Mouse (Mus musculus) spleen, postnatal 10 days (tissue): ENCODE measurements around the gene Evx2.

Source experiments
- DNase-seq, 2 experiments: peaks; one replicate each; pipeline ENCODE4 v3.0.0; 2021 to 2022; ENCODE audit warnings: low spot score in 2 of 2

The Evx2 gene

DNA sequence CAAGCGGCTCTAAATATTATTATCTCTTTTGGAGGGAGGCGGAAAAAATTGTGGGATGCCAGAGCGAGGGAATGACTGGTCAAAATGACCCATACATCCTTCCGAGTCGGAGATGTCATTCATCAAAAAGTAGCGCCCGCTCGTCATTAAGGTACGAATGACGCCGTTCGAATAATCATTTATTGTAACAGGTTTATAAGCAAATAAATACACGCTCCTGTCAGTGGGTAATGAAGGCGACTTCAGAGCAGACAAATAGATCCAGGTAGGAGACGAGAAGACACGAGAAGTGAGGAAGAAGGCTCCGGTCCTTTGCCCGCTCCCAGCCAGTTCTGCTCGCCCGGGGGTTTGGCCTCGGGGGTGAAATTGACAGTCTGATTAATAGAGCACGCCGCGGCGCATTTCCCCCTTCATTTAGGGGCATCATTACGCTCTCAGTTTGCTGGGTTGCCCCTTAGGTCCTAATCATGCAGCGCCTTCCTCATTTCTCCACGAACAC, at the start of gene Evx2:
Evx2 (minus strand) TSS at position 51 of the 499 bp plus-strand sequence.
- no peak for DNase-seq

DNA sequence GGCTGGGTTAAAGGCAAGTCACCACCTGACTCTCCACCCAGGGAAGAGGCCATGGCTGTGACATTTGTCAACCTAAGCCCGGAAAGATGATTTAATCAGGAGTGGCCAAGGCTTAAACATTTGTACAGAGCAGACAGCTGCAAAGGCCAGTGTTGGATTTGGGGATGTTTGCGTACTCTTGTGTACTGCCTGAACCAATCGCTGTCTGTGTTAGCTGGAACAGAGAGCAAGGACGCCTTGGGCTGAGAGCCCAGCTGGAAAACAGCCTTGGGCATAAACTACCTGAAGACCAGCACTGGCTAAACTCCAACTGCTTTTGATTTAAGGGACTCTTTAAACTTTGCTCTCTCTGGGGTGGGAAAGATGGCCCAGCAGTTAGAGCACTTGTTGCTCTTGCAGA, 49.3 kb upstream of the Evx2 start:
- DNase-seq: no peak

DNA sequence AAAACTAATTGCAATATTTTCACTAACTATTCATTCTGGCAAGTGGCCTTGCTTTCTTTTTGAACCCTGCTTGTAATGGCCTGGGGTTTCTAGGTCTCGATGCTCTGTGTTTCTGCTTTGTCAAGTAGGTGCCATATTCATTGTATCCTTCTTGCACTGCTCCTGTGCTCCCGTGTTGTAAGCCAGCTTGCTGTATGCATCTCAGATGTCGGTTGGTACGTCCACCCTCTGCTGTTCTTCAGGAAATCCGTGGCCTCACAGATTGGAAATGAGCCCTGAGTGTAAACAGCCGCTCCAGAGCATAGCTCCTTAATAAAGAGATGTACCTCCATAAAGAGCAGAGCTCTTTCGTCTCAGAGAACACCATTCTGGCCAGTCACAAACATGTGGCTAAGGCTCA, 48.2 kb upstream of the Evx2 start:
- DNase-seq: no peak

DNA sequence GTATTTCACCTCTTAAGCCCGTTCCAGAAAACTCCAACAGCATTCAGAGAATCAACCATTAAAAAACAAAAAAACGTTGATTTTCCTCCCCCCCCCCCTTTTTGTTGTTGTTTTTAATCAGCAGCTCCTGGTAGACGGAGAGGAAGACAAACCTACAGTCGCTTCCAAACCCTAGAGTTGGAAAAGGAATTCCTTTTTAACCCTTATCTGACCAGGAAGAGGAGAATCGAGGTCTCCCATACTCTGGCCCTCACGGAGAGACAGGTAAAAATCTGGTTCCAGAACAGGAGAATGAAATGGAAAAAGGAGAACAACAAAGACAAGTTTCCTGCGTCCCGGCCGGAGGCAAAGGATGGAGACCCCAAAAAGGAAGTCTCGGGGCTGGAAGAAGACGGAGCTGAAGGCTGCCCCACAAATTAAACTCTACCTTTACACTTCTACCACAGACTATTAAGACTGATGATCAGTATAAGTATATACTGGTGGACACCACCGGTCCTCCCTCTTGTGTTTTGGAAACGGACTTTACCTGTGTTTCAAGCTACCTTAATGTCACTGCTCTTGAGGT, 47.1 kb upstream of the Evx2 start:
- DNase-seq: no peak

DNA sequence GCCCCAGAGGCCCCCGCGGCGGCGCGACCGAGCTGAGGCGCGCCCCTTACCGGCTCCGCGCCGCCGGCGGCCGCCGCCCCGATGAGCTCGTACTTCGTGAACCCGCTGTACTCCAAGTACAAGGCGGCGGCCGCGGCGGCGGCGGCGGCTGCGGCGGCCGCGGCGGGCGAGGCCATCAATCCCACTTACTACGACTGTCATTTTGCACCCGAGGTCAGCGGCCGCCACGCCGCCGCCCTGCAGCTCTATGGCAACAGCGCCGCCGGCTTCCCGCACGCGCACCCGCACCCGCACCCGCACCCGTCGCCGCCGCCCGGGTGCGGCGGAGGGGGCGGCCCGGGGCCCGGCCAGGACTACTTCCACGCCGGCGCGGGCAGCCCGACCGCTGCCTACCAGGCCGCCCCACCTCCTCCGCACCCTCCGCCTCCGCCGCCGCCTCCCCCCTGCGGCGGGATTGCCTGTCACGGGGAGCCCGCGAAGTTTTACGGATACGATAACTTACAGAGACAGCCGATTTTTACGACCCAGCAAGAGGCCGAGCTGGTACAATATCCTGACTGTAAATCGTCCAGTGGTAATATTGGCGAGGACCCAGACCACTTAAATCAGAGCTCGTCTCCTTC, 46.2 kb upstream of the Evx2 start:
- DNase-seq: no peak

DNA sequence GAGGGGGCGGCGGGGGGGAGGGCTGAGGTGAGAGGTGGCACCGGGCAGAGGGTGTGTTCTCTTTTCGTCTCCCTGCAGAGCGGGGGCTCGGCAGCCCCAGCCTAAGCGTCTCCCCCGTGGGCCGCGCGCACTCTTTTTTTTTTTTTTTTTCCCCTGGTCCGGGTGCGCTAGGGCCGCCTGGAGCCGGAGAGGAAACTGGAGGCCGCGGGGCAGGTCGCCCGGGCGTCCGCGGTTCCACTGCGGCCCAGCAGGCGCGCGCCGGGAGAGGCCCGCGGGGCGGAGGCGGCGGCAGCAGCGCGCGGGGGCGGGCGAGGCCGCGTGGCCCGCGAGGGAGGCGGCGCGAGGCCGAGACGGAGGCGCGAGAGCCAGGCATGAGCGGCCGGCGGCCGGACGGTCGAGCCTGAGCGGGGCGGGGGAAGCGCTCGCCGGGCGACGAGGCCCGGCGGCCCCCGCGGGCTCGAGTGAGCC, 45.7 kb upstream of the Evx2 start:
- no peak for DNase-seq

DNA sequence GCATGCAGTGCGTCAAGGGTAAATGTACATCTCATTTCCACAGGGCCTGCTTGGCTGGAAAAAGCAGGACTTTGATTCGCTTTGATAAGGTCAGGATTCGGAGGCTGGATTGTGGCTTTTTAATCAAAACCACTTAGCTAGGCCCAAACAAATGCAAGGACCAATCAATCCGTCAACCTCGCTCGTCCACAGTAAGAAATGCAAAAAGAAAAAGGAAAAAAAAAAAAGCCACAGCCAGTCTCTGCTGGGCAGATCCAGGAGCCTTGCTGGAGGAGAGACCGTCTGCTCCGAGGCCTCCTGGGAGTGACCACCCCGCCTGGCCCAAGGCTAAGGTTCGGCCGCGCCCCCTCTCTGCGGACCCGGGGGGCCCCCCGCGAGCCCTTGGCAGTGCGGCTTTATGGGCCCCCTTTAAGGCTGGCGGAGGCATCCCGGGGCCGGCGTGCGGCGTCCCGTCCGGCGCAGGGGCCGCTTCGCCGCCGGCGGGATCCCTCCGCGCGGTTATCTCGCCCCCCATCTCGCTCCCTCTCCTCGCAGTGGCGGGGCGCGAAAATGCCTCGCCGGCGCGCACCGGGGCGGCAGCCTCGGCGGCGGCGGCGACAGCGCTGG, 45.1 kb upstream of the Evx2 start, which contains the start of gene Hoxd8:
Hoxd8 (plus strand) TSS at position 223 of the 606 bp plus-strand sequence.
- DNase-seq: no peak

DNA sequence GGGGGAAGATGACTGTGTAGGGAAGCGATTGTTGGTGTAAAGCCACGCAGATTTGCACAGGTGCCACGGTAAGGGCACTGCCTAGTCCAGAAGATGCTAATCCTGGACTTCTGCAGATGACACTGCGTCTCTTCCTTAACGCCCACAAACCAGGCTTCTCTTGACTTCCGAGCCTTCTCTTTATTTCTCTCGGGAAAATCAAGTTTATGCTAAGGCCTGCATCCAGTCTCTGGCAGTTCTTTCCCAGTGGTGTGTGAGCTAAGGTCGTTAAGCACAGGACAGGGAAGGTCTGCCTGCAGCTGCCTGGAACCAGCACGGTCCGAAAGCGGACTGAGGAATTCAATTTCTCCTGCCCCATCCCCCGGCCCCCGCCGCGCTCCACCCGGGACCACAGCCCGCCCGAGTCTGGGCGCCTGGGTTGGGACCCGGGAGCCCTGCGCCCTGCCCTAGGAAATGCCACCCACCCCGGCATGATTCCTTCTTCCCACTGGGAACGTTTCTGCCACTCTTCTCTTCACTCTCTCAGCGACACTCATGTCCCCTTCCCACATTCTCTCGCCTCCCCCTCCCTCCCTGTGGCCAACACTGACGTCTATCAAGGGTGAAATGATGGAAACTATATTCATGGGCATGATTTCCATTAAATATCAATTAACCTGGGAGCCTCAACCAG, 44.5 kb upstream of the Evx2 start:
- no peak for DNase-seq

DNA sequence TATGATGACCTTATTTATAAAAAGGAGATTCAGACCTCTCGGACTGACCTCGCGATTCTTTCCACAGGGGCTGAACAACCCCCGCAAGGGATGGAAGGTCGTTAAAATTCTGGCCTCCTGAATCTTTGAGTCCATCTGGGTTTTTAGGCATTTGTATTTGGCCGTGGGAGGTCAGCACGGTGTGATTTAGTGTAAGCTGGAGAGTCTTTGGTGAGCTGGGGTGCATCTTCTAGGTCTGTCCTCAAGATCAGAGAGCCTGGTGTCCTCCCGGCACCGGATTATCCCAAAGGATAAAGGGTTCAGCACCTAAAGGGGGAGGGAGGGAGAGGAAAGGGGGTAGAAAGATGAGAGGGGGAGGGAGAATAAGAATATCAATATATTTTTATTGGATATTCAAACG, 44.0 kb upstream of the Evx2 start:
- no peak for DNase-seq

DNA sequence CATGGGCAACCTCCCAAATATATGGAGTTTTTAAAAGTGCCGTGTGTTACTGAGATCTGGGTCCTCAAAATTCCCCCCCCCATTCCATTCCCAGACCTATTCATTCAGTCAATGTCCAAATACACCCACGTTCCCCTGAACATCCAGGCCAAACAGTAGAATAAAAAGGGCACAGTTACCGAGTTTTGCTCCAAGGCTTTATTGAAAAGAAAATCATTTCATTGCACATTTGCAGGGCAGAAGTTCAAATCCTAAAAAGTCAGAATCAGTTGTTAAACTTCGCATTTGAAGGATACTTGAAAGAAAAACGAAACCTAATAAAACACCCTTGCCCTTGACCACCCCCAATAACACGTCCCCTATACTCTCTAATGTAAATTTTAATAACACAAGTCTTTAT, 43.5 kb upstream of the Evx2 start:
- no peak for DNase-seq

DNA sequence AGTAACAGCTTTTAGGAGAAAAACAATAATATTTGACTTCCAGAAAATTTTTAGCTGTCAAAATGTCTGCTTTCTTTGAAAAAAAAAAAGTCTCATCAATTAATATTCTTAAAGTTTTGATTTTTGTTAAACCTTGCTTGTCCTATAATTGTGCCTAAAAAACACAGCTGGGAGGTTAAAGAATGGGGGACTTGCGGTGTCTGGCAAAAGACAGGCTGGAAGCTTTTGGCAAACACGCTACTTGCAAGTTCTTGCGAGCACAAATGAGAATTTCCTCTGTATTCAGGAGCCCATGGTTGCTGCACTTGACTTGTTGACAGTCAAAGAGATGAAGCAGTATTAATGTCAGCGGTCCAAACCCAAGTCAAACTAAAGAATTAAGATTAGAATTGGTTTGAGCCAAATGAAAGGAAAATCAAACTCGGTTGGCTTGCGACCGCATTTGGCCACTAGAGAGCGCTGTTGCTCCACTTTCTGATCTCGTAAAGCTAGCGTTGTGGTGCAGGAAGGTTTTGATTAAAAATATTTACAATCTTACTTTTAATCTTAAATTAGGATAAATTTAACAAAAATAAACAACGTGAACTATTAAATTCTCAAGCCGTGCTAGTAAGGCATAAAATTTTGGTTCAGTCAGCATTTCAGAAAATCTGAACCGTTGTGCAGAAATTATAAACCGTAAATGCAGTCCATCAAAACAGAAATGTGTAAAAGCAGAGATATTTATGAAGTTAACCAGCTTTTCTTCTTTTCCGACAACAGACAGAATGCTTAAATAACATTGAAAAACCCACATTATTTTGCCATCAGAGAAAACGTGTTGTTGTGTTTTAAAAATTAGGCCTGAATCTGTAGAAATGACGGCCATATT, 42.8 kb upstream of the Evx2 start:
- peak; percentile 44 to 77 for DNase-seq

DNA sequence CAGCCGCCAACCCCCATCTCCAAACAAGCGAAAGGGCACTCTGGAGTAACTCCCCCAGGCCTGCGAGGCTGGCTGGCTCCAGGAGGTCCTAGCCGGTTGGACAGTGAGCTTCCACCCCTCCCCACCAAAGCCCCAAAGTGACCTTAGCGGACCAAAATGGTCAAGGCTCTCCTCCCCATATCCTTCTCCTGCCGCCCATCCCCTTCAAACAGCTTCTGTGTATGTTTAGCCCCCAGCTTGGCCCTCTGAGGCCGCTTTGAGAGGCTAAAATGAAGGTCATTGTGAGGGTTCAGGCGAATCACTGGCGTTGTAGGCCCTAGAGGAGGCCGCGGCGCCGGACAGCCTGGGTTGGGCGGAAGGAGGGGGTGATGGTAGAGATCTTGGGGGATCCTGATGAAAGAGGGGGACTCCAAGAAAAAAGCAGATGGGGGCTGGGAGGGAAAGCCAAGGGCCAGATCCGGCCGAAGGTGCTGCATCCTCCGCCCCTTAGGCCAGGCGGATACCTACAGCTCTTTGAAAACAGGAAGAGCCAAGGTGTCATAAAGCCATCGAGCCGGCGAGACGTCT, 41.3 kb upstream of the Evx2 start:
- DNase-seq: no peak

DNA sequence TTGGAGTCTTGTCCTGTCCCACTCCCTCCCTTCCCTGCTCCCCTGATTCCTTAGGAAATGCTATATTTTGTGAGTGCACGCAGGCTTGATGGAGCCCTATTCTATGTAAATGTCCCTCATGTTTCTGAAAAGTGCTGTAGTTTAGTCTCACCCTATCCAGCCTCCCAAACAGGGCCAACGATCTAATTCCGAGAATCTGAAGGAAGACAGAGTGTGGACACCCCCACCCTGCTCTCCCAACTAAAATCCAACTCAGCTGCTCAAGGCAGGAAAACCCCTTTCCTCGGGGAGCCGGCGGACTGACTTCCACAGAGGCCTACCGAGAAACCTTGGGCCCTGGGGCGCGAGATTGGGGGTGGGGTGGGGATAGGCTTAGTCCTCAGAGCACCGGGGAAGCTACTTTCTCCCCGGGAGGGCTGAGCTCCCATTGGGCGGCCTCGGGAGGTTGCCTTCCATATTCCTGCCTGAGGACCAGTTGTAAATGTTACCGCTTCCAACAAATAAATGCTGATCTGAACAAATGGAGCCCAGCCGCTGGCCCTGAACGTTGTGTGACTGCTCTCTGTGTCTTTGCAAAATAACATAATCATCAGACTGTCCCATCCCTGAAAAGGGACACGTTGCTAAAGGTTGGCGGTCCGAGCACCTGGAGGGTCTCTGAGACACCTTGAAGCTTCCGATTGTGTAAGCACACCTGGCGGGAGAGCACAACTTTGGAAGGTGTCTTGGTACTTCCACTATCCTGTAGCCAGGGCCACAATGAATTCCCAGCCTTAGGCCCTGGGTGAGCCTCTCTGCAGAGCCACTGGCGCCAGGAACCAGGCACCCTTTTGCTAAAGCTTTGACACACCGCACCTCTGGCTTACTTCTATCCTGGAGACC, 40.5 kb upstream of the Evx2 start:
- no peak for DNase-seq

DNA sequence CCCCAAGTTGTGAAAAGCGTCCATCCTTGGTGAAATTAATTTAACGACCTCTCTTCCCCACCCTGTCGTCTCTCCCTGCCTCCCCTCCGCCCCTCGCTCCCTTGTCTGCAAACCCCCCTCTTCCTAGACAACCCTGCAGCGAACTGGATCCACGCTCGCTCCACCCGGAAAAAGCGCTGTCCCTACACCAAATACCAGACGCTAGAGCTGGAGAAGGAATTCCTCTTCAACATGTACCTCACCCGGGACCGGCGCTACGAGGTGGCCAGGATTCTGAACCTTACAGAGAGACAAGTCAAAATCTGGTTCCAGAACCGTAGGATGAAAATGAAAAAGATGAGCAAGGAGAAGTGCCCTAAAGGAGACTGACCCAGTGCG, 39.7 kb upstream of the Evx2 start:
- no peak for DNase-seq

DNA sequence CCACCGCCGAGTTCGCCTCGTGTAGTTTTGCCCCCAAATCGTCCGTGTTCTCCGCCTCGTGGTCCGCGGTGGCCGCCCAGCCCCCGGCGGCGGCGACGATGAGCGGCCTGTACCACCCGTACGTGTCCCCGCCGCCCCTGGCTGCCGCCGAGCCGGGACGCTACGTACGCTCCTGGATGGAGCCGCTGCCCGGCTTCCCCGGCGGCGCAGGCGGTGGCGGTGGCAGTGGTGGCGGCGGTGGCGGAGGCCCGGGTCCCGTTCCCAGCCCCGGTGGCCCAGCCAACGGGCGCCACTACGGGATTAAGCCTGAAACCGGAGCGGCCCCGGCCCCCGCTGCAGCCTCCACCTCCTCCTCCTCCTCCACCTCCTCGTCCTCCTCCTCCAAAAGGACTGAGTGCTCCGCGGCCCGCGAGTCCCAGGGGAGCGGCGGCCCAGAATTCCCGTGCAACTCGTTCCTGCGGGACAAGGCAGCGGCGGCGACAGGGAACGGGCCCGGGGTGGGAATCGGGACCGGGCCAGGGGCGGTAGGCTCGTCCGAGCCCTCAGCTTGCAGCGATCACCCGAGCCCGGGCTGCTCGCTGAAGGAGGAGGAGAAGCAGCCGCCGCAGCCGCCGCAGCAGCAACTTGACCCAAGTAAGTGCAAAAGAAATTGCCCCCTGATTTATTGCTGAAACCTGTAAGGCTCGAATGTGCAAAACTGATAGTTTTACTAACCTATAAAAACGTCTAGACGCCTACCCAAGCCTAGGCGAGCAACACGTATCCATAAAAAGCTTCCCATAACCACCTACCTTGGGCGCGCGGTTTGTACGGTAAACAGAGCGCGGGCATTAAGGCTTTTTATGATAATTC, 39.1 kb upstream of the Evx2 start:
- no peak for DNase-seq

DNA sequence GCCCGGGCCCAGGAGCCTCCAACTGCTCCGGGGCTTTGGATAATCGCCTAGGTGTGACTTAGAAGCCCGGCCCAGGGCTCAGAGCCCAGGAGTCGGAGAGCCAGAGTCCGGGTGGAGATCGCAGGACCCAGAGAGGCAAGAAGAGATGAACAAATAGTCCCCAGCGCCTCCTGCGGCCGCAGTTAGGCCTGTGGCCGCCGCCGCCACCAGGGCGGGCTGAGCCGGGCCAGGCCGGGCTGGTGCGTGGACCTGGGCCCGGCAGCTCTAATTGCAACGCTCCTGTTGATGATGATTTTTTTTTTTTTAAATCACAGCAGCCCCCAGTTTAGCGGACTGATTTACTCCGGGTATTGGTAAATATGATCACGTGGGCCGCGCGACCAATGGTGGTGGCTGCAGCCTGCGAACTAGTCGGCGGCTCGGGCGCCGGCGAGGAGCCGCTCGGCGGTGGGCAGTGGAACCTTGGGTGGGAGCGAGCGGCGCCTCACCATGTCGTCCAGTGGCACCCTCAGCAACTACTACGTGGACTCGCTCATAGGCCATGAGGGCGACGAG, 38.3 kb upstream of the Evx2 start, which contains the start of gene Hoxd9:
Hoxd9 (plus strand) TSS at position 161 of the 555 bp plus-strand sequence.
- DNase-seq: no peak

DNA sequence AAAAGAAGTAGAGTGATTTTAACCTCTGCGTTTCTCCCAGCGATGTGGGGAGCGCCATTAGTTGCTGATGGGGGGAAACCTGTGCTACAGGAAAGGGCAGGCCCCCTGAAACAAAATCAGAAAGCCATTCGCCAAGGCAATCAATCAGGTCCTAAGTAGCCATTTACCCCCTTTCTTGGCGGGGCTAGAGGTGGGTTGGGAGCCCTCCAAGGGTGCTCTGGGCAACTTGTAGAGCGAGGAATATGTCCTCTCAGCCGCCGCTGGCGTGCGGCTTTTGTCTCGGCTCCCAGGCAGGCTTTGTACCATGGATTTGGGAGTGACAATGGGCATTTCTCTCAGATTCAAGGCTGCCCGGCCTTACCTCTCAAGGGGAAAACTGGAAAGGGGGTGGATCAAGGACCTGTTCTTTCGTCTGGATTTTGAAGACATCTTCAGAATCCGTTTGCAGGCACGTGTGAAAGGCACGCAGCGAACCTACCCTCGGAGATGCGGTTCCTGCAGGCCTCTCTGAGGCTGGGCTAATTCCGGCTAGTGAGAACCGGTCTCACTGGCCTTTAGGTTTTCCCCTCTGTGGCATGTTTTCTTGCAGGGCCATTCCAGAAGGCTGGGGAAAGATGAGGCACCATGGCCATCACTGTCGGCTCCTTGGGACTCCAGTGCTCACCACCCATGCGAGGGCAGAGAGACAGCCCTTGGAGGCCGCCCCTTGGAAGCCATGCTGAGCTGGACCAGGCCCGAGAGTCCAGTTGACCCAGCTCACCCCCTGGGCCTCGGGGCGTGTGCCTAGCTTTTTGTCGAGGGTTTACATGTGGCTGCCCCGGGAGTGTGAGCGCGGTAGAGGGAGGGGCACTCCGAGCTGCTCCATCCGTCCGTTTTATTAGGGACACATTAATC, 37.3 kb upstream of the Evx2 start:
- no peak for DNase-seq
